Mouse (Mus musculus) stomach, embryonic 16.5 days (tissue): Measurements from ENCODE around the gene Gm5269. TPM values are rescaled to one million over a fixed set of nuclear protein-coding genes. Genes with fewer than 3 reads are reported as not detected.

Experiments used
- ATAC-seq: fragments of 200-750 bp; cut with Nextera tagmentation; 2 replicates; pipeline ENCODE4 v1.8.0; 2017; ENCODE audit warnings: moderate number of reproducible peaks, moderate TSS enrichment; ENCODE audit not compliant: insufficient read depth, low FRiP score
- H3K27ac ChIP-seq: fragments of 300-500 bp; sonication (generic); 2 replicates; pipeline ENCODE4 v1.5.1; 2014; ENCODE audit warnings: low read length
- H3K27me3 ChIP-seq: fragments of 300-500 bp; sonication (generic); 2 replicates; pipeline ENCODE4 v1.6.1; 2014; ENCODE audit warnings: low read length, control low read depth, mixed read lengths; ENCODE audit not compliant: control insufficient read depth, insufficient read depth
- H3K36me3 ChIP-seq: fragments of 300-500 bp; sonication (generic); 2 replicates; pipeline ENCODE4 v1.6.1; 2014; ENCODE audit warnings: low read length; ENCODE audit not compliant: control insufficient read depth, insufficient read depth
- H3K4me1 ChIP-seq: fragments of 300-500 bp; sonication (generic); 2 replicates; pipeline ENCODE4 v1.6.1; 2014; ENCODE audit warnings: low read length, control low read depth, mixed read lengths; ENCODE audit not compliant: control insufficient read depth, insufficient read depth
- H3K4me2 ChIP-seq: fragments of 300-500 bp; sonication (generic); 2 replicates; pipeline ENCODE4 v1.6.1; 2014; ENCODE audit warnings: low read depth, low read length, mixed read lengths
- H3K4me3 ChIP-seq: fragments of 300-500 bp; sonication (generic); replicated peaks from 2 replicates; pipeline ENCODE4 v1.5.1; 2014; ENCODE audit warnings: mild to moderate bottlenecking, low read length
- H3K9ac ChIP-seq: fragments of 300-500 bp; sonication (generic); 2 replicates; pipeline ENCODE4 v1.6.1; 2014; ENCODE audit warnings: low read length
- H3K9me3 ChIP-seq: fragments of 300-500 bp; sonication (generic); replicated peaks from 2 replicates; pipeline ENCODE4 v1.6.1; 2016; ENCODE audit warnings: low read length, control low read depth; ENCODE audit not compliant: control insufficient read depth
- WGBS: fragments of 180-500 bp; shearing (Covaris S2); extraction: QIAGEN DNeasy Blood & Tissue Kit; methylation state at CpG from one replicate; pipeline ENCODE4 v1.1.7; 2014; 5-methylcytosine and 5-hydroxymethylcytosine counted together
- polyA plus RNA-seq: library from polyadenylated mRNA; unstranded; fragments of >200 nt; fragmentation: Nextera tagmentation; extraction: Ambion mirVana; gene quantifications from 2 replicates; pipeline ENCODE4 v1.2.1, GENCODE M21; 2015

Gene Gm5269
- polyA plus RNA-seq, 1 experiment from 2014 or later = not detected

- Histone ChIP-seq H3K27me3 (no peaks in the 10 kb centered on the region), H3K4me1 (no peaks in the 10 kb centered on the region), H3K9ac (no peak overlapping the region), H3K36me3 (no peaks in the 10 kb centered on the region), H3K9me3 (no peaks in the 10 kb centered on the region), H3K4me3 (no peak overlapping the region), H3K27ac (no peak overlapping the region), H3K4me2 (no peak overlapping the region)
- 45% methylated on average over 9 of the region's 9 CpGs for WGBS
- ATAC-seq = no peak
Measured at GRCm38 (mm10) chr1:45886800-45887199, 3.3 kb downstream of the Gm5269 start.

- no peaks in the 10 kb centered on the region for H3K9me3 ChIP-seq
- H3K9ac ChIP-seq = no peak overlapping the region
- H3K4me2 ChIP-seq = no peak overlapping the region
- ATAC-seq = no peak
- no peak overlapping the region for H3K27ac ChIP-seq
- H3K27me3 ChIP-seq = no peaks in the 10 kb centered on the region
- no peaks in the 10 kb centered on the region for H3K36me3 ChIP-seq
- H3K4me3 ChIP-seq = no peak overlapping the region
- H3K4me1 ChIP-seq = no peaks in the 10 kb centered on the region
Measured at GRCm38 (mm10) chr1:45883378-45883777, 6.7 kb downstream of the Gm5269 start.

- Histone ChIP-seq H3K36me3 (no peaks in the 10 kb centered on the region), H3K27me3 (no peaks in the 10 kb centered on the region), H3K27ac (no peak overlapping the region), H3K9ac (no peak overlapping the region), H3K4me1 (no peaks in the 10 kb centered on the region), H3K4me2 (no peak overlapping the region), H3K9me3 (no peaks in the 10 kb centered on the region), H3K4me3 (no peak overlapping the region)
- no peak for ATAC-seq
- 41% methylated on average over 6 of the region's 6 CpGs for WGBS
Measured at GRCm38 (mm10) chr1:45882076-45882475, 8.0 kb downstream of the Gm5269 start.

- H3K27me3 ChIP-seq = no peaks in the 10 kb centered on the region
- H3K4me3 ChIP-seq = no peak overlapping the region
- no peaks in the 10 kb centered on the region for H3K9me3 ChIP-seq
- no peaks in the 10 kb centered on the region for H3K4me1 ChIP-seq
- H3K36me3 ChIP-seq = no peaks in the 10 kb centered on the region
- no peak overlapping the region for H3K27ac ChIP-seq
- 75% methylated on average over 3 of the region's 3 CpGs for WGBS
- H3K4me2 ChIP-seq = no peak overlapping the region
- ATAC-seq = no peak
- H3K9ac ChIP-seq = no peak overlapping the region
Measured at GRCm38 (mm10) chr1:45881228-45881832, 8.7 kb downstream of the Gm5269 start.

GRCm38 (mm10) chr1:45877463-45877862 lies 12.6 kb downstream of the Gm5269 start:
- H3K9me3 ChIP-seq = no peaks in the 10 kb centered on the region
- WGBS = 76% methylated on average over 3 of the region's 3 CpGs
- ATAC-seq = no peak
- H3K9ac ChIP-seq = no peak overlapping the region
- no peak overlapping the region for H3K27ac ChIP-seq
- H3K4me2 ChIP-seq = no peak overlapping the region
- H3K36me3 ChIP-seq = no peaks in the 10 kb centered on the region
- no peak overlapping the region for H3K4me3 ChIP-seq
- H3K4me1 ChIP-seq = no peaks in the 10 kb centered on the region
- no peaks in the 10 kb centered on the region for H3K27me3 ChIP-seq

- H3K9ac ChIP-seq = no peak overlapping the region
- H3K4me3 ChIP-seq = no peak overlapping the region
- H3K27ac ChIP-seq = no peak overlapping the region
- no peaks in the 10 kb centered on the region for H3K4me1 ChIP-seq
- WGBS = 74% methylated on average over 6 of the region's 6 CpGs
- no peaks in the 10 kb centered on the region for H3K9me3 ChIP-seq
- H3K36me3 ChIP-seq = no peaks in the 10 kb centered on the region
- no peaks in the 10 kb centered on the region for H3K27me3 ChIP-seq
- ATAC-seq = no peak
- no peak overlapping the region for H3K4me2 ChIP-seq
Measured at GRCm38 (mm10) chr1:45876450-45877198, 13.4 kb downstream of the Gm5269 start.

- Histone ChIP-seq H3K4me3 (no peak overlapping the region), H3K4me1 (no peaks in the 10 kb centered on the region), H3K36me3 (no peaks in the 10 kb centered on the region), H3K27ac (no peak overlapping the region), H3K27me3 (no peaks in the 10 kb centered on the region), H3K9ac (no peak overlapping the region), H3K9me3 (no peaks in the 10 kb centered on the region), H3K4me2 (no peak overlapping the region)
- no peak for ATAC-seq
- WGBS = 61% methylated on average over 2 of the region's 2 CpGs
Measured at GRCm38 (mm10) chr1:45875640-45876039, 14.4 kb downstream of the Gm5269 start.

GRCm38 (mm10) chr1:45873250-45873649 lies 16.8 kb downstream of the Gm5269 start:
- Histone ChIP-seq H3K4me3 (no peak overlapping the region), H3K27me3 (no peaks in the 10 kb centered on the region), H3K27ac (no peak overlapping the region), H3K4me2 (no peak overlapping the region), H3K36me3 (no peaks in the 10 kb centered on the region), H3K4me1 (peaks cover 7% of the 10 kb centered on the region), H3K9ac (no peak overlapping the region), H3K9me3 (no peaks in the 10 kb centered on the region)
- ATAC-seq = no peak
- WGBS = 71% methylated on average over 2 of the region's 2 CpGs

GRCm38 (mm10) chr1:45868479-45869137 lies 21.5 kb downstream of the Gm5269 start:
- H3K4me3 ChIP-seq = no peak overlapping the region
- H3K9ac ChIP-seq = no peak overlapping the region
- ATAC-seq = no peak
- H3K4me1 ChIP-seq = peaks cover 25% of the 10 kb centered on the region
- no peaks in the 10 kb centered on the region for H3K9me3 ChIP-seq
- peak overlapping the region; percentile 75 for H3K27ac ChIP-seq
- H3K4me2 ChIP-seq = no peak overlapping the region
- H3K36me3 ChIP-seq = no peaks in the 10 kb centered on the region
- 53% methylated on average over 3 of the region's 3 CpGs for WGBS
- no peaks in the 10 kb centered on the region for H3K27me3 ChIP-seq
